Mouse (Mus musculus) kidney, postnatal 14 days (tissue): ENCODE data around the gene Rnasel.
"Not testable (repeated sequence)": the region's sequence is repeated elsewhere in the genome, so short reads cannot be mapped to it uniquely, and the experiment has no call there.

Experiments
- DNase-seq: peaks from one replicate; pipeline ENCODE4 v3.0.0; 2022; ENCODE audit warnings: mixed read lengths

Rnasel gene

GRCm38 (mm10) chr1:153737101-153738085, 11.8 kb upstream of the Rnasel start:
- no peak for DNase-seq

DNA sequence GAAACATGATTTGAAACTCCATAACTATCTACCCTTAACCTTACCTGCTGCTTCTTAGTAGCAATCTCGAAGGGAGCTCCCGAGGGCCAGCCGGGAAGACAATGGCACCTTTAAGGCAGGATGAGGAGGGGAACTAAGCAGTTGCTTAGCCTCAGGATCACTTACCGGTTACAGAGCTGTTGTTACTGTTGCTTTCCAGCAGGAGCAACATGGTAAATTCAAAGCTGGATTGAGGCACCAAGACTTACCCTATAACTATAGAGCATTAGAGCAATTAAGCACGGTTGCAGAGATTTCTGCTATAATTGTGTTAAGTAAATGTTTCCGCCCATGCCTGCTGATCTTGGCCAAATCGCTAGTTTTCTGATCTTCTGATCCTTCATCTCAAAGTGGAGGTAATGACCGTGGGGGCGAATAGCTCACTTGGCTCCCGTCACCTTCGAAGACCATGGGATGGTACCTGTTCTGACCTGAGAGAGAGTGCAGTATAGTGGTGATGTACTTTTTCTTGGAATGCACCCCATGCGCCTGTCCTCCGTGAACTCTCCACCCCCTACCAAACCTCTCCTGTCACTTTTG, 9.7 kb upstream of the Rnasel start:
- no peak for DNase-seq

DNA sequence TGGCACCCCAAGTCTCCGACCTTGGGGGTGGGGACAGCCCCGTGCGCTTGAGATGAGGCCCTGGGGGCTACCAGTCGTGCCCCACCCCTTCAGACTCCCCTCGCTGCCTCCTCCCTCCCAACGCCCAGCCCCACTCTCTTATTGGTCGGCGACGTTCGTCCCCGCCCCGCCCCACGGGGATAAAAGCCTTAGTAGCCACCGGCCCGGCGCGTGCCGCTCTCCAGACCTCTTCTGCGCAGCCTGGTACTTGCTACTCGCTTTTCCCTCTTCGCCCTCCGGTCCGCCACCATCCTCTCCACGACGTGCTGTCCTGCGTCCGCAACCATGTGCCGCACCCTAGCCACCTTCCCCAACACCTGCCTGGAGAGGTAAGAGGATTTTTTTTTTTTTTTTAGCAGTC, 9.1 kb upstream of the Rnasel start, which contains the start of gene Rgs16:
Gene Rgs16 (plus strand): TSS at position 205 of the 400 bp plus-strand sequence.
- DNase-seq, result peak; percentile 86

DNA sequence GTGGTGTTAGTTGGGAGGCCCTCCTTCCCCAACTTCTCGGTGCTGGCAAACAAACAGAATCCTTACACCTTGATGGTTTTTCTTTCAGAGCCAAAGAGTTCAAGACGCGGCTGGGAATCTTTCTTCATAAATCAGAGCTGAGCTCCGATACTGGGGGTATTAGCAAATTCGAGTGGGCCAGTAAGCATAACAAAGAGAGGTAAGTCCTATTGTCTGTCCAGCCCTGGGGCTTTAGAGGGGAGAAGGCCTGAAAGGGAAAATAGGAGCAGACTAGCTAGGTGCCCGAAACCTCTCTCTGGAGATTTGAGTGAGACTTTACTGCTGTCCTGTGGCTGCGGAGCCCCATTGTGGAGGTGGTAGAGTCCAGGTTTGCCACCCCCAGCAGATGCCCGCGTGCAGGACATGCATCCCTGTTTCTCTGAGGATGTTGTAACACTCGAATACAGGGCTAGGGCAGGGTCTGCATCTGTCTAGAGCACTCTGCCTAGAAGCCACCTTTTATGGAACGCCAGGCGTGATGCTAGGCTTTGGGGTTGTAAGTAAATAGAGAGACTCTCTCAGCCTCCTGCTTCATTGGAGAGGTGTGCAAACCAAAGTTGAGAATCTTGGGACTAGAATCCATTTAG, 8.3 kb upstream of the Rnasel start:
- DNase-seq, result no peak

DNA sequence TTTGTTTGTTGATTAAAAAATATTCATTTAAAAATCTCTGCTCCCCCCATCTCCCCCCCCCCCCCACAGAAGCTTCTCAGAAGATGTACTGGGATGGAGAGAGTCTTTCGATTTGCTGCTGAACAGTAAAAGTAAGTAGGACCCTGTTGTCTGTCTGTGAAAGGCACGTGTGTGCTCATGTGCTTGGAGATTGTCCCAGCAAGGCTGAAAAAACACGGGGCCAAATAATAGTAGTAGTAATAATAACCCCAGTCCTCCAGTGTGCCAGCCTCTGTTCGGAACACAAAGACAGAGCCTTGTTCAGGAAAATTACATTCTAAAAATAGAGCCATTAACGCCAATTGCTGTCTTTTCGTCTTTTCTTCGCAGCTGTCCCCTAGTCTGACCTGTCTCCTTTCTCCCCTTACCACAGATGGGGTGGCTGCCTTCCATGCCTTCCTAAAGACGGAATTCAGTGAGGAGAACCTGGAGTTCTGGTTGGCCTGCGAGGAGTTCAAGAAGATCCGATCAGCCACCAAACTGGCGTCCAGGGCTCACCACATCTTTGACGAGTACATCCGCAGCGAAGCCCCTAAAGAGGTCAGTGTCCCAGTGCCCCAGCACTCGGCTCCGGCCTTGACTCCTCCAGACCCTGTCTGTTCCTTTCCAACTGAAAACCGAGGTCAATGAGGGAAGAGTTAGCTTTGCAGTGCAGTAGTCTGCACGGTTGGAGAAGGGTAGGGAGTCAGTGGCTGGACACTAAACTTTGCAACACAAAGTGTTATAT, 7.5 kb upstream of the Rnasel start:
- DNase-seq, result no peak

DNA sequence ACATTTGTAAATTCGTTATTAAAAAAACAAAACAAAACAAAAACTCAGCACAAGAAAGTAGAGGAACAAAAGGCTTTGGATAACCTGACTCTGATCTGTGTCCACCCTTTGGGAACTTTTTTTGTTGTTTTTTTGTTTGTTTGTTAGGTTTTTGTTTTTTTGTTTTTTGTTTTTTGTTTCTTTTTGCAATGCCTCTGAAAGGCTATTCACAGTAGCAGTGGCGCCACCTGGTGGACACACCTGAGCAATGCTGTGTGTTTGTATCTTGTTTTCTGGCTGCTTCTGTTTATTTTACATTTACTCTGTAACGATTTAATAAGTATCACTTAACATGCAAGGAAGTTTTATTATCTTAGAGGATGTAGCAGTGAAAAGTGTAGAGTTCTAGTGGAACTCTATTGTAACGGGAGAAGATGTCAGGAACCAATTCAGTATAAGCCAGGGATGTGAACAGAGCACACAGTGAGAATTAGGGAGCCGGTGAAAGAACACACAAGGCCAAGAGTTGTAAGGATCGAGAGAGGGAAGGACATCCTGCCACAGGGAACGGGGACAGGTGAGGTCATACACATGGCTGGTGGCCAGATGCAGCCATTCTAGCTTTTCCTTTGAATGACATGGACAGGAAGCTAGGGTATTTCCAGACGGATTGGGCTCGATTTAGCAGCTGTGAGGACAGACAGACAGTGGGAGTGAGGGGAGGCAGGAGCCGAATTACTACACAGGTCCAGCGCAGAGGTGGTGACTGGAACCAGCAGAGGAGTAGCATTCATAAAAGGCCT, 6.7 kb upstream of the Rnasel start:
- peak; percentile 81 for DNase-seq

DNA sequence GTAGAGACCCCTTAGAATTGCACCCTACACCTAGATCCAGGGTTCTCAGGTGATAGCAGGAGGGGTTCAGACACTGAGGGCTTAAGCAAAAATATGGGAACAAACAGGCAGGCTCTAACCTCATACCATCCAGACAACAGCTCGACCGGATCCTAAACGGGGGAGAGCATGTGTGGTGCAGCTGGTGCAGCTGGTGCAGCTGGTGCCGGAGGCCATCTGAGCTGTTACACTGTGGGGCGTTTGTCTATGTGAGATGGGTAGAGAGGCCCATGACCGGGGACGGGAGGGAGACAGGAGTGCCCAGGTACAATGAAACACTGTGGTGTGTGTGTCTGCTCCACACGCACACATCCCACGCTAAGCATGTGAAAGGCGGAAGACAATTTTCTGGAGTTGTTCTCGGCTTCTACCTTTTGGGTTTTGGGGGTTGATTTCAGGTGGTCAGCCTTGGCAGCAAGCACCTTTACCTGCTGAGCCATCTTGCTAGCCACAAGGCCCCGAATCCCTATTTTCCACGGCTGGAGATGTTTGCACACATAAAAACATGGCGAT, 3.0 kb upstream of the Rnasel start:
- no peak for DNase-seq

GRCm38 (mm10) chr1:153746728-153747127, 2.5 kb upstream of the Rnasel start:
- DNase-seq, result peak; percentile 82

DNA sequence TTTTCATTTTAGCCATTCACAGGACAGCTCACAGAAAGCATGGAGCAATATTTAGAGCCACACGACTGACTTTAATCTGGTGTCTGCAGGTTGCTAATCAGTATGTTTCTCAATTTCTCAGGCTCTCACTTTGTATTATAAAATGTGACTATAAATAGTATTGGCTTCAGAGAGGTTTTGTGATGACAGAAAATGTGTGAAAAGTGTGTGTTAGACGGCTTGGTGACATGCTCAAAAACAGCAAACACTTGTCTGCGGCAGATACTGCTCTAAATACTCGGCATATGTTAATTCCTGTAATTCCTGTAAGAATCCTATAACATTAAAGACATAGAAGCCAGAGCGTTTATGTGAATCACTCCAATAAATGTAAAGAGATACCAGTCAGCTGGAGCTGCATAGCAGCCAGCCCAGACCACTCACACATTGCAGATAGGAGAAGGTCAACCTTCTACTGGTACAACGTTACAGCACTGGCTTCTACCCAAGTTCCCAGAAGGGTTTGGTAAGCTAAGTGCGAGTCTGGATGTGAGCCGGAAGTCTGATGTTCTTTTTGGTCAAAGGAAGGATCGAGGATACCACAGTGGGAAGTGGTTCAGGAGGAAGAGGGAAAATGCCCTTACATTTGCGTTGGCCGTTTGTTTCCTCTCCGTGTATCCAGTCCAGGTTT, 1.2 kb upstream of the Rnasel start:
- DNase-seq, result peak; percentile 18

GRCm38 (mm10) chr1:153748549-153748948, 677 bp upstream of the Rnasel start:
- peak; percentile 77 for DNase-seq

DNA sequence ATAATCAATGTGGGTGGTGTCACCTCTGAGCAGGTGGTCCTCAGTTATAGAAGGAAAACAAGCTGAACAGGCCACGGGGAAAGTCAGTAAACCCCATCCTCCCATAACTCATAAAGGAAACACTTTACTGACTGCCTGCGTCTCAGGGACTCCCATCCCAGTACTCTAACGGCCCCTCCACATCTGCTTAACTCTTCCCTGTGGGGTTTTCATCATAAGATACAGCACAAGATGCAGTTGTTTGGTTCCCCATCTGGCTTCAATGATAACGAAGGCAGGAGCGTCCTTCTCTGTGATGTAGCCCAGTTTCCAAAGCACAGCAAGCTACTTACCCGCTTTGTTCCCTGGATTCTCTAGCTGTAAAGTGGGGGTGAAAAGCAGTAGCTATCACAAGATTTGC, 828 bp downstream of the Rnasel start:
- no peak for DNase-seq

GRCm38 (mm10) chr1:153751763-153752301, 2.6 kb downstream of the Rnasel start:
- peak; percentile 47 for DNase-seq

DNA sequence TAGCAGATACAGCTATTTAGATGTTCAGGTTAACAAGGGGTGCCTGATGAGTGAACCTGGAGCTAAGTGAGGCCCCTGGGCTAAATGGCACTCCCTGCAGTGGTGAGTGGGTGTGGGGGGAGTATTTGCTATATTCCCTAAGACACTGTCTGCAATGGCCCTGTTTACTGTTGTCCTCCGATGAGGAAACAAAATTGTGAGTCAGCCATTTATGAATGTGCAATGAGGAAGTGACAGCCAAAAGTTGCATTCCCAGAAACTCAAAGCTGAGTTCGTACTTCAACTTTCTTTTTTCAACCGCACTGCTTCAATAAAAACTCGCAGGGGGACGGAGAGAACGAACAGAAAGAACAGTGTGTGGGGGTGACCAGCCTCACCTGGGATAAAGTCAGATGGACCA, 3.3 kb downstream of the Rnasel start:
- no peak for DNase-seq

DNA sequence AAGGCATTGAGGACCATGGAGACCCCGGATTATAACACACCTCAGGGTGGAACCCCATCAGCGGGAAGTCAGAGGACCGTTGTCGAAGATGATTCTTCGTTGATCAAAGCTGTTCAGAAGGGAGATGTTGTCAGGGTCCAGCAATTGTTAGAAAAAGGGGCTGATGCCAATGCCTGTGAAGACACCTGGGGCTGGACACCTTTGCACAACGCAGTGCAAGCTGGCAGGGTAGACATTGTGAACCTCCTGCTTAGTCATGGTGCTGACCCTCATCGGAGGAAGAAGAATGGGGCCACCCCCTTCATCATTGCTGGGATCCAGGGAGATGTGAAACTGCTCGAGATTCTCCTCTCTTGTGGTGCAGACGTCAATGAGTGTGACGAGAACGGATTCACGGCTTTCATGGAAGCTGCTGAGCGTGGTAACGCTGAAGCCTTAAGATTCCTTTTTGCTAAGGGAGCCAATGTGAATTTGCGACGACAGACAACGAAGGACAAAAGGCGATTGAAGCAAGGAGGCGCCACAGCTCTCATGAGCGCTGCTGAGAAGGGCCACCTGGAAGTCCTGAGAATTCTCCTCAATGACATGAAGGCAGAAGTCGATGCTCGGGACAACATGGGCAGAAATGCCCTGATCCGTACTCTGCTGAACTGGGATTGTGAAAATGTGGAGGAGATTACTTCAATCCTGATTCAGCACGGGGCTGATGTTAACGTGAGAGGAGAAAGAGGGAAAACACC, 4.7 kb downstream of the Rnasel start:
- no peak for DNase-seq

- no peak for DNase-seq
Observed at GRCm38 (mm10) chr1:153764136-153764535, 14.9 kb downstream of the Rnasel start.

- DNase-seq, result no peak
Observed at GRCm38 (mm10) chr1:153766298-153766697, 17.1 kb downstream of the Rnasel start.

- no peak for DNase-seq
Observed at GRCm38 (mm10) chr1:153767281-153767680, 18.1 kb downstream of the Rnasel start.

GRCm38 (mm10) chr1:153768465-153768864, 19.2 kb downstream of the Rnasel start:
- no peak for DNase-seq

DNA sequence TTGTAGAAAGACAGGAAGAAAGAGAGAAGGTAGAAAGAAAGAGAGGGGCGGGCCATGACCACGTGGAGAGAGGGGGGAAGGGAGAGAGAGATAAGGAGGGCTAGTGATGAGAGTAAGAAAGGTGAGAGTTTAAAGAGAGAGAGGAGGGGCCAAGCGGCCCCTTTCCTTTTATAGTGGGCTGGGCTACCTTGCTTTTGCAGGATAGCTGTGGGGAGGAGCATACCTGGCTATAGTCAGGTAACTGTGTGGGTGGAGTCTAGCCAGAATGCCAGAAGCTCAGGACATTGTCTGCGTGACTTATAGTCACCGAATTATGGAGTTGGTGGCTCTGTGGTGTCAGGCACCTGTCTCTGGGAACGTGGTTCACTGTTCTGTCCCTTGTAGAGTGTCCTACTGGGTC, 20.3 kb downstream of the Rnasel start:
- DNase-seq, result not testable (repeated sequence)
